Mouse (Mus musculus) MEL (cell line): Measurements from ENCODE around the gene Nemp1. TPM values are rescaled to one million over a fixed set of nuclear protein-coding genes. Genes with fewer than 3 reads are reported as not detected.

Experiments
- DNase-seq: peaks from one replicate; pipeline ENCODE4 v3.0.0; 2011; ENCODE audit warnings: low read depth, low spot score
- H3K27ac ChIP-seq: 2 replicates; pipeline ENCODE4 v1.5.1; 2012; ENCODE audit warnings: low read depth, mild to moderate bottlenecking, control low read depth, low read length, moderate library complexity; ENCODE audit not compliant: control insufficient read depth
- H3K27me3 ChIP-seq, 2 experiments: fragments of 150-350 bp in 1 of 2; sonication (generic) in 1 of 2; 2 replicates each; pipeline ENCODE4 v1.6.1; 2012; ENCODE audit warnings: low read length in 2 of 2, mild to moderate bottlenecking in 2 of 2, improper control_type of control experiment in 1 of 2, moderate library complexity in 1 of 2; ENCODE audit not compliant: insufficient read depth in 2 of 2, control insufficient read depth in 1 of 2
- H3K36me3 ChIP-seq, 2 experiments: 2 replicates each; pipeline ENCODE4 v1.6.1; 2012 to 2014; ENCODE audit warnings: low read length in 2 of 2, improper control_type of control experiment in 1 of 2, inconsistent platforms in 1 of 2, mild to moderate bottlenecking in 1 of 2; ENCODE audit not compliant: insufficient read depth in 2 of 2, control insufficient read depth in 1 of 2
- H3K4me1 ChIP-seq, 2 experiments: fragments of 150-350 bp in 1 of 2; sonication (generic) in 1 of 2; 2 replicates each; pipeline ENCODE4 v1.6.1; 2012; ENCODE audit warnings: low read length in 2 of 2, improper control_type of control experiment in 1 of 2, mild to moderate bottlenecking in 1 of 2; ENCODE audit not compliant: insufficient read depth in 2 of 2, control insufficient read depth in 1 of 2
- H3K4me3 ChIP-seq, 2 experiments: fragments of 150-350 bp in 1 of 2; sonication (generic) in 1 of 2; 2 replicates each; pipeline ENCODE4 v1.5.1; 2012; ENCODE audit warnings: low read depth in 2 of 2, low read length in 2 of 2, mild to moderate bottlenecking in 2 of 2, moderate library complexity in 2 of 2, control low read depth in 1 of 2, improper control_type of control experiment in 1 of 2; ENCODE audit not compliant: control insufficient read depth in 1 of 2, insufficient read depth in 1 of 2
- H3K79me2 ChIP-seq: 2 replicates; pipeline ENCODE4 v1.6.1; 2012; ENCODE audit warnings: mild to moderate bottlenecking, low read length, moderate library complexity; ENCODE audit not compliant: control insufficient read depth, poor library complexity, insufficient read depth
- H3K9ac ChIP-seq: 2 replicates; pipeline ENCODE4 v1.6.1; 2012; ENCODE audit warnings: low read depth, mild to moderate bottlenecking, control low read depth, low read length, moderate library complexity; ENCODE audit not compliant: control insufficient read depth, poor library complexity, severe bottlenecking
- H3K9me3 ChIP-seq: fragments of 150-350 bp; sonication (generic); replicated peaks from 2 replicates; pipeline ENCODE4 v1.6.1; 2012; ENCODE audit warnings: mild to moderate bottlenecking, low read length, improper control_type of control experiment, moderate library complexity; ENCODE audit not compliant: insufficient read depth
- BHLHE40 ChIP-seq: IDR thresholded peaks from 2 replicates; pipeline ENCODE4 v1.6.1; 2012; ENCODE audit warnings: low read depth, mild to moderate bottlenecking, inconsistent platforms, low read length, improper control_type of control experiment, borderline replicate concordance
- CHD1 ChIP-seq: IDR thresholded peaks from 2 replicates; pipeline ENCODE4 v1.6.1; 2012; ENCODE audit warnings: low read depth, mild to moderate bottlenecking, inconsistent platforms, low read length, improper control_type of control experiment
- E2F4 ChIP-seq: IDR thresholded peaks from 2 replicates; pipeline ENCODE4 v1.6.1; 2011; ENCODE audit warnings: low read depth, low read length, improper control_type of control experiment, borderline replicate concordance
- ELF1 ChIP-seq: IDR thresholded peaks from 2 replicates; pipeline ENCODE4 v1.6.1; 2014; ENCODE audit warnings: low read depth, mild to moderate bottlenecking, inconsistent platforms, low read length, improper control_type of control experiment, moderate library complexity
- EP300 ChIP-seq, 2 experiments: IDR thresholded peaks; 2 replicates each; pipeline ENCODE4 v1.6.1; 2011; ENCODE audit warnings: improper control_type of control experiment in 2 of 2, low read length in 2 of 2, low read depth in 1 of 2, mild to moderate bottlenecking in 1 of 2
- ETS1 ChIP-seq: IDR thresholded peaks from 2 replicates; pipeline ENCODE4 v1.6.1; 2012; ENCODE audit warnings: low read depth, mild to moderate bottlenecking, inconsistent platforms, low read length, improper control_type of control experiment, moderate library complexity
- GABPA ChIP-seq: IDR thresholded peaks from 2 replicates; pipeline ENCODE4 v1.6.1; 2012; ENCODE audit warnings: low read depth, mild to moderate bottlenecking, inconsistent platforms, low read length, improper control_type of control experiment, moderate library complexity
- GATA1 ChIP-seq: IDR thresholded peaks from 2 replicates; pipeline ENCODE4 v1.6.1; 2011; ENCODE audit warnings: low read depth, low read length, improper control_type of control experiment
- HCFC1 ChIP-seq: IDR thresholded peaks from 2 replicates; pipeline ENCODE4 v1.6.1; 2012; ENCODE audit warnings: low read depth, mild to moderate bottlenecking, inconsistent platforms, low read length, improper control_type of control experiment, moderate library complexity
- KAT2A ChIP-seq: conservative IDR thresholded peaks from 2 replicates; pipeline ENCODE4 v1.6.1; 2012; ENCODE audit warnings: low read depth, low read length, improper control_type of control experiment, inconsistent platforms
- MAFK ChIP-seq: IDR thresholded peaks from 2 replicates; pipeline ENCODE4 v1.6.1; 2011; ENCODE audit warnings: low read depth, mild to moderate bottlenecking, low read length, improper control_type of control experiment, borderline replicate concordance
- MAX ChIP-seq: IDR thresholded peaks from 2 replicates; pipeline ENCODE4 v1.6.1; 2011; ENCODE audit warnings: low read length, improper control_type of control experiment
- MAZ ChIP-seq: IDR thresholded peaks from 2 replicates; pipeline ENCODE4 v1.6.1; 2012; ENCODE audit warnings: low read depth, mild to moderate bottlenecking, inconsistent platforms, low read length, improper control_type of control experiment
- MEF2A ChIP-seq: IDR thresholded peaks from 2 replicates; pipeline ENCODE4 v1.6.1; 2014; ENCODE audit warnings: low read depth, mild to moderate bottlenecking, inconsistent platforms, low read length, improper control_type of control experiment; ENCODE audit not compliant: poor library complexity, insufficient replicate concordance, severe bottlenecking; ENCODE audit errors: extremely low read depth
- MXI1 ChIP-seq: IDR thresholded peaks from 2 replicates; pipeline ENCODE4 v1.6.1; 2011; ENCODE audit warnings: mild to moderate bottlenecking, low read depth, low read length, improper control_type of control experiment
- MYC ChIP-seq: IDR thresholded peaks from 2 replicates; pipeline ENCODE4 v1.6.1; 2011; ENCODE audit warnings: low read depth, mild to moderate bottlenecking, low read length, improper control_type of control experiment, moderate library complexity
- NRF1 ChIP-seq: IDR thresholded peaks from 2 replicates; pipeline ENCODE4 v1.6.1; 2014; ENCODE audit warnings: low read depth, mild to moderate bottlenecking, inconsistent platforms, low read length, improper control_type of control experiment, moderate library complexity; ENCODE audit not compliant: poor library complexity, insufficient read depth, severe bottlenecking
- POLR2A ChIP-seq, 2 experiments: IDR thresholded peaks; 2 replicates each; pipeline ENCODE4 v1.6.1; 2011 to 2012; ENCODE audit warnings: low read length in 2 of 2, mild to moderate bottlenecking in 2 of 2, control low read depth in 1 of 2, improper control_type of control experiment in 1 of 2, low read depth in 1 of 2, moderate library complexity in 1 of 2; ENCODE audit not compliant: control insufficient read depth in 1 of 2, insufficient read depth in 1 of 2, poor library complexity in 1 of 2
- POLR2AphosphoS5 ChIP-seq: IDR thresholded peaks from 2 replicates; pipeline ENCODE4 v1.6.1; 2012; ENCODE audit warnings: low read depth, borderline replicate concordance, mild to moderate bottlenecking, inconsistent platforms, low read length, moderate library complexity, mixed read lengths
- RAD21 ChIP-seq: IDR thresholded peaks from 2 replicates; pipeline ENCODE4 v1.6.1; 2011; ENCODE audit warnings: mild to moderate bottlenecking, low read depth, low read length, improper control_type of control experiment
- SIN3A ChIP-seq: IDR thresholded peaks from 2 replicates; pipeline ENCODE4 v1.6.1; 2012; ENCODE audit warnings: low read length, improper control_type of control experiment, inconsistent platforms
- TAL1 ChIP-seq: IDR thresholded peaks from 2 replicates; pipeline ENCODE4 v1.6.1; 2012; ENCODE audit warnings: mild to moderate bottlenecking, inconsistent platforms, low read length, moderate library complexity, mixed read lengths
- TCF12 ChIP-seq: IDR thresholded peaks from 2 replicates; pipeline ENCODE4 v1.6.1; 2014; ENCODE audit warnings: low read depth, mild to moderate bottlenecking, inconsistent platforms, low read length, improper control_type of control experiment, moderate library complexity
- USF1 ChIP-seq: IDR thresholded peaks from 2 replicates; pipeline ENCODE4 v1.6.1; 2014; ENCODE audit warnings: low read depth, mild to moderate bottlenecking, inconsistent platforms, low read length, improper control_type of control experiment, moderate library complexity
- ZC3H11A ChIP-seq: IDR thresholded peaks from 2 replicates; pipeline ENCODE4 v1.6.1; 2012; ENCODE audit warnings: low read depth, mild to moderate bottlenecking, inconsistent platforms, low read length, improper control_type of control experiment
- ZKSCAN1 ChIP-seq: IDR thresholded peaks from 2 replicates; pipeline ENCODE4 v1.6.1; 2012; ENCODE audit warnings: low read depth, mild to moderate bottlenecking, inconsistent platforms, low read length, improper control_type of control experiment, moderate library complexity
- ZMIZ1 ChIP-seq: IDR thresholded peaks from 2 replicates; pipeline ENCODE4 v1.6.1; 2012; ENCODE audit warnings: low read depth, mild to moderate bottlenecking, inconsistent platforms, low read length, improper control_type of control experiment, moderate library complexity
- ZNF384 ChIP-seq: IDR thresholded peaks from 2 replicates; pipeline ENCODE4 v1.6.1; 2012; ENCODE audit warnings: low read depth, mild to moderate bottlenecking, inconsistent platforms, low read length, improper control_type of control experiment
- polyA plus RNA-seq, 2 experiments: library from polyadenylated mRNA; stranded (reverse) in 1 of 2; unstranded in 1 of 2; fragments of >175 nt in 1 of 2; fragments of >200 nt in 1 of 2; gene quantifications; 2 replicates each; pipeline versions ENCODE4 v1.2.1 to v1.2.4; 2012; ENCODE audit warnings: low replicate concordance in 2 of 2, low read depth in 1 of 2; ENCODE audit not compliant: insufficient read length in 2 of 2, insufficient read depth in 1 of 2, missing spikeins in 1 of 2
- total RNA-seq: library from RNA; depleted of rRNA; stranded (reverse); fragments of 300-350 nt; gene quantifications from 2 replicates; pipeline ENCODE4 v1.2.3, GENCODE M21; 2012

The Nemp1 gene
- total and polyA plus RNA-seq, 3 experiments: 12.1 to 13.9 TPM; not detected in 1

DNA sequence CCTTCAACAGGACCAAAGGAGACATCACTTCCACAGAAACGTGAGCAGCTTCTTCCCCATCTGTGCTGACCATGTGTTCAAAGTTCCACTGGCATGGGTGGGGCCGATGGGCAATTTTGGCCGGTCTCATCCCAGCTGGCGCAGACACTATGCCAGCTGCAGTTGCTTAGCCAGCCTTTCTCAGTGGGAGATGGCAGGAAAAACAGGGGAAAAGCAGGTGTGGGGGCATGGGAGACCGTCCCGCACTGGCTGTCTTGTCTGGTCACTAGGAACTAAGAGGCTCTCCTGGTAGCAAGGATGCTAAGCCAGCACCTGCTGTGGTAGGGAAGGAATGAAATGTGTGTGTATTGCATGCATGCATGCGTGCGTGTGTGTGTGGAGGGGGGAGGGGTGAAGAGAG lies 61.7 kb downstream of the Nemp1 start:
- DNase-seq: no peak
- peaks cover 0 to 5% of the 10 kb centered on the region in 2 experiments; a peak in 3 of 4 replicates for H3K27me3 ChIP-seq
- H3K79me2 ChIP-seq: no peaks in the 10 kb centered on the region
- no peaks in the 10 kb centered on the region for H3K9me3 ChIP-seq
- peaks cover 17 to 31% of the 10 kb centered on the region in 2 experiments for H3K4me1 ChIP-seq
- peaks cover 0 to 11% of the 10 kb centered on the region in 2 experiments; a peak in 2 of 4 replicates for H3K36me3 ChIP-seq
- no peak for TF ChIP-seq KAT2A
- TF ChIP-seq HCFC1: no peak
- no peak; the same call in 1 of the 2 replicates for TF ChIP-seq MXI1
- TF ChIP-seq ZKSCAN1: no peak
- TF ChIP-seq SIN3A: no peak
- TF ChIP-seq ZMIZ1: no peak
- no peak for TF ChIP-seq MYC
- TF ChIP-seq GATA1: no peak
- TF ChIP-seq NRF1: no peak
- no peak for TF ChIP-seq ZNF384
- TF ChIP-seq MAFK: no peak
- no peak for TF ChIP-seq MAX
- no peak for TF ChIP-seq E2F4
- no peak for TF ChIP-seq ELF1
- TF ChIP-seq TCF12: no peak
- no peak for TF ChIP-seq GABPA
- TF ChIP-seq ZC3H11A: no peak
- TF ChIP-seq USF1: no peak
- no peak for TF ChIP-seq BHLHE40
- no peak for TF ChIP-seq POLR2AphosphoS5
- H3K27ac ChIP-seq: no peak overlapping the region
- H3K4me3 ChIP-seq: no peak overlapping the region
- no peak overlapping the region for H3K9ac ChIP-seq

DNA sequence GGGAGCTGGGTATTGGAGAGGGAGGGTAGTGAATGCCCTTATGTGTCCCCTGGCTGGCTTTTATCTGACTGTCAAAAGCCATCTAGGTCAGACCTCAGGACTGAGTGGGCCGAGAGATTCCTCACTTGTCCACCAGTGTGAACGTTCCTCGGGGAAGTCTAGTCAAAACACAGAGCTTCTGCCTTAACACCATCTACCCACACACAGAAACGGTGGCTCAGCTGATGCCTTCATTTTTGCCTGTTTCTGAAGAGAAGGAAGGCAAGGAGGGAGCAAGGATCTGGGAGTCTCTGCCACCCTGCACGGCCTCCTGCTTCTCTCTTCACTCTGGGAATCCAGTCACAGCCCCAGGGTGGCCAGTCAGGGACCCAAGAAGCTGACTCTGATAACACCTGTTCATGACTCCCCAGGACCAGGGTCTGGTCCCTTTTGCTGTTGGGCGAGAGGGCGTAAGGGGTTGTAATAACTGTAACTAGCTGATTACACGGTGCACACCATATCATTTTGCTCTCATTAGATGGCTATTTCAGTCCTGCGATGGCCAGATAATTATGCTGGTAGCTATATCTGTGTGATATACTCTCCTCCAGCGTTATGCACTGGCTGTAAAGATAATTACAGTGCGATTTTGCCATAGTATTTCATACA lies 63.7 kb downstream of the Nemp1 start:
- DNase-seq: peak; percentile 54
- H3K9me3 ChIP-seq: no peaks in the 10 kb centered on the region
- H3K9ac ChIP-seq: peak overlapping the region; percentile 58
- TF ChIP-seq MEF2A (peak; percentile 59; the same call in 1 of the 2 replicates), ZKSCAN1 (no peak), EP300 (IDR thresholded peaks at IDR 0.05; ENCODE audit: low read depth in 1 of 2, low read length in 2 of 2) (peak; percentile 64 to 84), TAL1 (0 out of 2 replicates have a peak, but pooled peaks have one; percentile 3), CHD1 (no peak), RAD21 (no peak), MAZ (0 out of 2 replicates have a peak, but pooled peaks have one; percentile 15), ETS1 (peak; percentile 54), POLR2A (IDR thresholded peaks at IDR 0.05; ENCODE audit: control insufficient read depth in 1 of 2, insufficient read depth in 1 of 2, low read depth in 1 of 2, low read length in 2 of 2, poor library complexity in 1 of 2) (no peak), GATA1 (peak; percentile 70), TCF12 (peak; percentile 87)
- peaks cover 17 to 31% of the 10 kb centered on the region in 2 experiments for H3K4me1 ChIP-seq
- peak overlapping the region; percentile 76 for H3K27ac ChIP-seq
- peaks cover 0 to 12% of the 10 kb centered on the region in 2 experiments; a peak in 2 of 4 replicates for H3K36me3 ChIP-seq
- peaks cover 0 to 3% of the 10 kb centered on the region in 2 experiments; a peak in 2 of 4 replicates for H3K27me3 ChIP-seq
- H3K4me3 ChIP-seq: peak overlapping the region; percentile 25 to 50; a peak in 3 of 4 replicates
- no peaks in the 10 kb centered on the region for H3K79me2 ChIP-seq
